ENCODE assay signal across 14 mouse cellular contexts in genomic region chr16:85085902-85086301, GRCm38 (mm10).
DNase-seq lines count a peak whose midpoint lies in the region; TF ChIP-seq lines count a peak whose summit lies in the region.
"Had no signal": no experiment of that assay in that cellular context is flagged by ENCODE, and none has a peak within 500 bp of the region (broad histone marks: within the 10 kb centered on the region; RNA-seq: fewer than 3 reads in every experiment).

No protein-coding gene starts in this region.

- H3K27ac ChIP-seq in liver, adult 2 months (replicated peaks; ENCODE audit: insufficient read depth, low read depth, low read length) = no peak overlapping the region
- H3K27ac ChIP-seq: hindbrain, embryonic 10.5 days; midbrain, embryonic 15.5 days; neural tube, embryonic 12.5 days had no signal

- TF ChIP-seq CTCF in liver, adult 2 months (IDR thresholded peaks at IDR 0.05; ENCODE audit: low read depth, low read length) = no peak

- no peaks in the 10 kb centered on the region for H3K4me1 ChIP-seq in liver, adult 2 months (ENCODE audit: control insufficient read depth, insufficient read depth, low read length)

- WGBS in liver, adult 2 months = 33% methylated on average over 6 of the region's 6 CpGs

- H3K9ac ChIP-seq in liver, adult 2 months (ENCODE audit: low read depth, low read length) = no peak overlapping the region
- H3K9ac ChIP-seq: heart, embryonic 12.5 days; midbrain, embryonic 15.5 days; neural tube, embryonic 12.5 days had no signal

- no peaks in the 10 kb centered on the region for H3K79me2 ChIP-seq in liver, adult 2 months (ENCODE audit: control insufficient read depth, insufficient read depth, low read length)

- H3K36me3 ChIP-seq in liver, adult 2 months (ENCODE audit: control insufficient read depth, insufficient read depth, low read length) = no peaks in the 10 kb centered on the region
- H3K36me3 ChIP-seq: midbrain, embryonic 15.5 days had no signal

- no peak for TF ChIP-seq POLR2A in liver, adult 2 months (IDR thresholded peaks at IDR 0.05; ENCODE audit: extremely low read depth, insufficient read depth, low read length)

- DNase-seq in adrenal gland, adult 2 months = peak; percentile 57
- DNase-seq in adrenal gland, postnatal 4 days (ENCODE audit: low spot score in 2 of 2) = no peak
- peak; percentile 58 for DNase-seq in liver, adult 2 months (ENCODE audit: extremely low read depth, low read depth, low spot score)
- no peak for DNase-seq in liver
- DNase-seq in adrenal gland, postnatal 36 days = peak; percentile 25 to 34
- DNase-seq in cerebellum, adult 9-11 months = peak; percentile 71
- no peak for DNase-seq in right cerebral cortex, postnatal 25 days
- DNase-seq in left cerebral cortex, adult 9 months (ENCODE audit: low spot score in 2 of 2) = no peak
- DNase-seq: gastrocnemius, postnatal 36 days; kidney, adult 8-10 months had no signal

- H3K27me3 ChIP-seq in liver, adult 2 months (ENCODE audit: control insufficient read depth, insufficient read depth, low read length) = no peaks in the 10 kb centered on the region
- H3K27me3 ChIP-seq: heart, embryonic 12.5 days; midbrain, embryonic 15.5 days; neural tube, embryonic 12.5 days had no signal

- H3K4me3 ChIP-seq in liver, adult 2 months (ENCODE audit: insufficient read depth, low read depth, low read length) = no peak overlapping the region
- H3K4me3 ChIP-seq: heart, embryonic 12.5 days; hindbrain, embryonic 10.5 days; midbrain, embryonic 15.5 days; neural tube, embryonic 12.5 days had no signal

Comparison
In these comparisons a context has a peak if more than half of its experiments do, and no peak if none do; other contexts are left out.
1. DNase-seq: peak in adrenal gland, adult 2 months (single experiment), liver, adult 2 months (single experiment), adrenal gland, postnatal 36 days (2 of 2) and cerebellum, adult 9-11 months (single experiment); none in adrenal gland, postnatal 4 days (0 of 2), liver (single experiment), right cerebral cortex, postnatal 25 days (single experiment) and left cerebral cortex, adult 9 months (0 of 2).